Mouse (Mus musculus): ENCODE measurements around the gene Parm1.

GRCm38 (mm10) chr5:91609511-91610300 lies 92.3 kb downstream of the Parm1 start:
- TF ChIP-seq CTCF (IDR thresholded peaks at IDR 0.05; ENCODE audit: control insufficient read depth, insufficient read depth, insufficient replicate concordance, low read depth, low read length) = no peak
- no peak for TF ChIP-seq POLR2A (IDR thresholded peaks at IDR 0.05; ENCODE audit: control insufficient read depth, low read depth, low read length)
